Mouse (Mus musculus) testis, adult 10 weeks (tissue): ENCODE results near the gene Chst11. TPM values are rescaled to one million over a fixed set of nuclear protein-coding genes. Genes with fewer than 3 reads are reported as not detected.

Source experiments
- polyA plus RNA-seq: library from polyadenylated mRNA; stranded (reverse); fragments of 350-450 nt; fragmentation: Illumina TruSeq; extraction: RNeasy Lipid Tissue Mini Kit (QIAGEN cat#74804); gene quantifications from one replicate; pipeline ENCODE4 v1.2.3, GENCODE M21; 2014; ENCODE audit warnings: low read depth, low replicate concordance

Chst11 gene
- 0.41 TPM for polyA plus RNA-seq

DNA sequence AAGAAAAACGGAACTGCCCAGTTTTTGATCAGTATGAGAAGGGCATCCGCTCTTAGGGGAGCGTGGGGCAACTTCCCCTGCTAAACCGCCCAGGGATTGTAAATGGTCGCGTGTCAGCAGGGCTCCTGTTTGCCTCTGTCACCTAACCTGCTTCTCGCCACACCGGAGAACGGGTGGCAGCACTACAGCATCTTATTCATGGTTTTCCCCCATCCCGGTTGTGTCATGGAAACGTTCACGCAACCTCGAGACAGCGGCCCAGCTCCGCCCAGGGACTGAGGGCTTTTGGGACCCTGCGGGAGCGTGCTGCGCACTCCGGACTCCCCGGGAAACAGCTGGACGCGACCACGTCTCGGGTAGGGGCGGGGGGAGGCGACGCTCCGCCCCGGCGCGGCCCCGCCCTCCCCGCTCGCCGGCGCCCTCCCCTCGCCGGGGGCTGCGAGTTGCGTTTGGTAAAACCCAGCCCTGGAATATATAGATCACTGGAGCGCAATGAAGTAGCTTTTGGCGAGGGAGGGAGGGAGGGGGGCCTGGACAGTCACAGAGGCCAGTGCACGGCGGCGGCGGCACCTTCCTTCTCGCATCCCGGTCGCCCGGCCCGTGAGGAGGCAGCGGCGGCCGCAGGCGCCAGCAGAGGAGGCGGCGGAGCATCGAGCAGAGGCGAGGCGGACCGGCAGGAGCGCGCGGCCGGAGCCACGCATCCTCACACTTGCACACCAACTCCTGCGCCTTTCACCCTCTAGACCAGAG is at the start of gene Chst11:
TSS of gene Chst11 (plus strand) at position 549 of the 750 bp plus-strand sequence.

Other genes starting within 250 kb of the Chst11 start
- 12.1 TPM for gene Nfyb, start 221.4 kb upstream of the Chst11 start, polyA plus RNA-seq
- 18.5 TPM for gene Txnrd1, start 151.5 kb upstream of the Chst11 start, polyA plus RNA-seq
- gene Eid3, start 118.9 kb upstream of the Chst11 start, polyA plus RNA-seq, result 558 TPM